Mouse (Mus musculus): Measurements from ENCODE around the gene Hyal2.
"Not testable (repeated sequence)": the region's sequence is repeated elsewhere in the genome, so short reads cannot be mapped to it uniquely, and the experiment has no call there.

The Hyal2 gene

DNA sequence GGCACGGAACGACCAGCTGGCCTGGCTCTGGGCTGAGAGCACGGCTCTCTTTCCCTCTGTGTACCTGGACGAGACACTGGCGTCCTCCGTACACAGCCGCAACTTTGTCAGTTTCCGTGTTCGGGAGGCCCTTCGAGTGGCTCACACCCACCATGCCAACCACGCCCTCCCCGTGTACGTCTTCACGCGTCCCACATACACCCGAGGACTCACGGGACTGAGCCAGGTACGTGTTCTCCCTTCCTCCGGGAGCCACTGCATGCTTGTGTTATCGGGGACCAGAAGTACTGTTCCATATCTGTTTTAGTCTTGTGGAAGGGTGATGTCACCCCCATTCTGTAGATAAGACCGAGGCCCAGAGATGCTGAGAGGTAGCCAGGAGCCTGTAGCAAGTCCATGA is 3.1 kb downstream of the Hyal2 start:
- DNase-seq: no peak

GRCm38 (mm10) chr9:107571534-107572326 is 4.0 kb downstream of the Hyal2 start:
- DNase-seq: no peak

DNA sequence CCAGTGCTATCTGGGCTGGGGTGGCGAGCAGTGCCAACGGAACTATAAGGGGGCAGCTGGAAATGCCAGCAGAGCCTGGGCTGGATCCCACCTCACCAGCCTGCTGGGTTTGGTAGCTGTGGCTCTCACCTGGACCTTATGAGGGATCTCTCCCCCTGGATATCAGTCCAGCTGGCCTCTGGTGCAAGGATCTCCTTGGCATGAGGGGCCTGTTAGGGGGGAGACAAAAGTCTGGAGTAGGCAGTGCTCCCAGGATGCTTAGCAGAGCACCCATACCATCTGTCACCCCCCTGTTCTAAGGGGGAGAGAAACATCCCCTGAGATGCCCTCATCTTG is 4.5 kb downstream of the Hyal2 start:
- DNase-seq: no peak

GRCm38 (mm10) chr9:107573774-107574173 is 6.0 kb downstream of the Hyal2 start:
- not testable (repeated sequence) for DNase-seq

GRCm38 (mm10) chr9:107575579-107576356 is 8.0 kb downstream of the Hyal2 start:
- no peak for DNase-seq

DNA sequence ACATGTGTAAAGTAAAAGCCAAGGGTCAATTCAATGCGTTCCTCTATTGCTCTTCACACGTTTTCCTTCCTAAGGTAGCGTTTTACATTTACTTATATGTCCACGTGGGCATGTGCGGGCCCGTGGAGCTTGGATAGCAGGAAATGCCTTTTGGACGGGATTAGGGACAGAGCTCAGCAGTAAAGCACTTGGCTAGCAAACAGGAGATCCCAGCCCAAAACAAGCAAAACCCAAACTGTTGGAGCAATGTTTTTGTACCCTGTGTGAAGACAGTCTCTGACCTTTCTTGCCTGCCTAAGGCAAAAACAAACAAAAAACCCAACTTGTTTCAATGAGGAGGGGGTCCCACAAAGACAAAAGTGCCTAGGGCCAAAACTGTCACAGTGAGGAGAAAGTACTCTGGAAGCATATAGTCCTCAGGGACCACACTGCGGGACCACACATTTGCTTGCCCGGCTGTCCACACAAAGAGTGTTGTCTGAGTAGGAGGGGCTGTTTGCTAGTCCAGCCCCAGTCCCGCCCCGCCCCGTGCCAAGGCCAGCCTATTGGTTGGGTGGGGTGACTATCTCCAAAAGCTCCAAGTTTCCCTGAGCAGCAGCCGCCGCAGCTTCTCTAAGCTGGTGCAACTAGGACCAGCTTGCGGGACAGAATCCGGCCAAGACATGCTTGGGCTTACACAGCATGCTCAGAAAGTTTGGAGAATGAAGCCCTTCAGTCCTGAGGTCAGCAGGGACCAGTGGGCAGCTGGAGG is 8.8 kb downstream of the Hyal2 start, which contains the start of gene Hyal1:
TSS of gene Hyal1 (plus strand) at position 571 of the 751 bp plus-strand sequence.
- no peak for DNase-seq

DNA sequence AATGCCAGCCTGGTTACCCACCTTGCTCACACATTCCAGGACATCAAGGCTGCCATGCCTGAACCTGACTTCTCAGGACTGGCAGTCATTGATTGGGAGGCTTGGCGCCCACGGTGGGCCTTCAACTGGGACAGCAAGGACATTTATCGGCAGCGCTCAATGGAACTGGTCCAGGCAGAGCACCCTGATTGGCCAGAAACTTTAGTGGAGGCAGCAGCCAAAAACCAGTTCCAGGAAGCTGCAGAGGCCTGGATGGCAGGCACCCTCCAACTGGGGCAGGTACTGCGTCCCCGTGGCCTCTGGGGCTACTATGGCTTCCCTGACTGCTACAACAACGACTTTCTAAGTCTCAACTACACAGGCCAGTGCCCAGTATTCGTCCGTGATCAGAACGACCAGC is 10.1 kb downstream of the Hyal2 start:
- no peak for DNase-seq

DNA sequence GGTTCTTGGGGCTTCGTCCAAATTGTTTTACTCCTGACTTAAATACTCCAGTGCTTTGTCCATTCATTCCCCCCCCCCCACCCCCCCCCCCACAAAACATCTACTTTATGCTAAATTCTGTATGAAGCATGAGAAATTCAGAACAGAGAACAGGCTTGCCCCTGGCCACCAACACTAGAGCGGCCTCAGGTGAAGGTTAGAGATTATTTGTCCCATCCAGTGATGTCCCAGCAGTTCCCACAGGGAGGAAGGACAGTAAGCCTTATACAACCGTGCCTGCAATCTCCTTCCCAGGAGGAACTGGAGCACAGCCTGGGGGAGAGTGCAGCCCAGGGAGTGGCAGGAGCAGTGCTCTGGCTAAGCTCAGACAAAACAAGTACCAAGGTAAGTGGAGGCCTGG is 10.8 kb downstream of the Hyal2 start, which contains the start of gene Naa80:
TSS of gene Naa80 (plus strand) at position 301 of the 400 bp plus-strand sequence.
- DNase-seq: no peak

DNA sequence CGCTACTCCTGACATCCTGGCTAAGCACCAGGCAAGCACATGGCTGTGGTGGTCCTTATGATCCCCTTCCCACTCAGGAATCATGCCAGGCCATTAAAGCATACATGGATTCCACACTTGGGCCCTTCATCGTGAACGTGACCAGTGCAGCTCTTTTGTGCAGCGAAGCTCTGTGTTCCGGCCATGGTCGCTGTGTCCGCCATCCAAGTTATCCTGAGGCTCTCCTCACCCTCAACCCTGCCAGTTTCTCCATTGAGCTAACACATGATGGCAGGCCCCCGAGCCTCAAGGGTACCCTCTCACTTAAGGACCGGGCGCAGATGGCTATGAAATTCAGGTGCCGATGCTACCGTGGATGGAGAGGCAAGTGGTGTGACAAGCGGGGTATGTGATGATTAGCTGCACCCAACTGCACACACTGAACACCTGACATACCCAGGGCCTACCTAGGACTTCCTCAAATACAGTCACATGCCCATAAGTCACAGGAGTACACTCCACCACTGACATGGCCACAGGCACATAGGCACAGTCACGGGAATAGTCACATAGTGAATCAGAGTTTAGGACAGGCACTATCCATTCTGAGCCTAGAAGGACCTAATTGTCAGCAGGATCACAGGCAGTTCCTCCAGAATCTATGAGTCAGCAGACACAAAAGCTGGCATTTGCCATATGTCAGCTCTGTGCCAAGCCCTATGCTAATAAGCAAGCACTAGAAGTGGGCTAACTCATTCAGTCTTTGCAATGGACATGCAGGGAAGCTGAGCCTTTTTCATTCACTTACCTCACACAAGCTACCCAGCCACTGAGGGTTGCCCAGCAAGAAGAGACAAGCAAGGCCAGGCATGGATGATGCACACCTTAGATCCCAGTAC is 11.5 kb downstream of the Hyal2 start:
- no peak for DNase-seq

DNA sequence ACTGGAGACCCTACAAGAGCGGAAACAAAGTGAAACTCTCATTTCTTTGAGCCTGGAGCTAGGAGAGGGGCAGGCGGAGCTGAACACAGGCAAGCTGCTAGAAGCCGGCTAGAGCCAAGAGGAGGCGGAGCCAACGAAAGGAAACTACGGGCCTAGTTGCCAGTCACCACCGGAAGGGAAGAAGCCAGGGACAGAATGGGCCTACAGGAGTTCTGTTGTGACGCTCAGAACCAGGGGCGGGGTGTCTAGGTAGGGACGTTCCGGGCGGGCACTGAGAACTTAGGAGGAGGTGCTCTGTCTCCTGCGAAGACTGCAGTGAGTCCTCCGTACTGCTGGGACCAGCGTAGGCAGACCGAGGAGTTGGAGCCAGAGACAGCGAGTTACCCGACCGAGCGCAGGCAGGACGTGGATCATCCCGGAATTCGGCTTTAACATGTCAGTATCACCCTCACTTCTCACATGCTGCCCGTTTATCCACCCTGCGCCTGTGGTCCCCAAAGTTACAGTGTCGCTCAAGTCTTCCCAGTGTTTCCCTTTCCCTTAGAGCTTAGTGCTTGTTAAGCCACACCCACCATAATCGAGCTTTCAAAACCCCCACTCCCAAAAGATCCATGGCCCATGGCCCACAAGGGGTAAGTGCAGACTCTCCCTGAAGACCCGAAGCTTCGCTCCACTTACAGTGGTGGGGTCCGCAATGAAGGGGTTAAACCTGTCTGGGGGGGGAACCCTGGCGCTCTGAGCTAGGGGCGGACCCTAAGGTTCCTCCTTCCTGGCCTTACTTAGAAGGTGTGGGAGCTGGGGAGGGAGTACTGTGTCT is 13.0 kb downstream of the Hyal2 start, which contains the start of gene Hyal3:
TSS of gene Hyal3 (plus strand) at position 318 of the 817 bp plus-strand sequence.
- peak; percentile 89 for DNase-seq

DNA sequence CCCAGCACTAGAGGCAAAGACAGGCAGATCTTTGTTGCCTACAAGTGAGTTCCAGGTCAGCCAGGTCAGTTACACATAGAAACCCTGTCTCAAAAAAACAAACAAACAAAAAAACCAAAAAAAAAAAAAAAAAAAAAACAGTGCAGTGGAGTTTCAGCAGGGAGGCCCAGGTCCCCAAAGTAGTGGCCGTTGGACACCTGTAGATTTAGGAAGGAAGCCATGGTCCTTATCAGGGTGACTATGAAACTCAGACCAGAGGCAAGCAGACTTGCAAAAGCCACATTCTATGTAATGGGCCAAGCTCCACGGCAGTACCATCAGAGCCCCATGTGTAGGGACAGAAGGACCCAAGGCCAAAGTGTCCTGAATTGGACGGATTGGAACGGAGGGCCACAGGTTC is 13.8 kb downstream of the Hyal2 start:
- DNase-seq: no peak

GRCm38 (mm10) chr9:107582509-107583062 is 14.8 kb downstream of the Hyal2 start:
- no peak for DNase-seq

GRCm38 (mm10) chr9:107583174-107583573 is 15.4 kb downstream of the Hyal2 start:
- no peak for DNase-seq

DNA sequence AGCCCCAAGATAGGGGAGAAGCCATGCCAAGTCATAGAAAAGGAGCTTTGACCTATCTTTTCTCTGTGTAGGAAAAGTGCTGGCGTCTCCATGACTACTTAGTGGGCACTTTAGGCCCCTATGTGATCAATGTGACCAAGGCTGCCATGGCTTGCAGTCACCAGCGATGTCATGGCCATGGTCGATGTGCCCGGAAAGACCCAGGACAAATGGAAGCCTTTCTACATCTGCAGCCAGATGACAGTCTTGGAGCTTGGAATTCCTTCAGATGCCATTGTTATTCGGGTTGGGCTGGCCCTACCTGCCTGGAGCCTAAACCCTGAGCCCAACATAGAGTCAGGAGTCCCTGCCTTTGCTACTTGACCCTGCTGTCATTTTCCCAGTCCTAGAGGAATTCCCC is 18.8 kb downstream of the Hyal2 start:
- DNase-seq: no peak

DNA sequence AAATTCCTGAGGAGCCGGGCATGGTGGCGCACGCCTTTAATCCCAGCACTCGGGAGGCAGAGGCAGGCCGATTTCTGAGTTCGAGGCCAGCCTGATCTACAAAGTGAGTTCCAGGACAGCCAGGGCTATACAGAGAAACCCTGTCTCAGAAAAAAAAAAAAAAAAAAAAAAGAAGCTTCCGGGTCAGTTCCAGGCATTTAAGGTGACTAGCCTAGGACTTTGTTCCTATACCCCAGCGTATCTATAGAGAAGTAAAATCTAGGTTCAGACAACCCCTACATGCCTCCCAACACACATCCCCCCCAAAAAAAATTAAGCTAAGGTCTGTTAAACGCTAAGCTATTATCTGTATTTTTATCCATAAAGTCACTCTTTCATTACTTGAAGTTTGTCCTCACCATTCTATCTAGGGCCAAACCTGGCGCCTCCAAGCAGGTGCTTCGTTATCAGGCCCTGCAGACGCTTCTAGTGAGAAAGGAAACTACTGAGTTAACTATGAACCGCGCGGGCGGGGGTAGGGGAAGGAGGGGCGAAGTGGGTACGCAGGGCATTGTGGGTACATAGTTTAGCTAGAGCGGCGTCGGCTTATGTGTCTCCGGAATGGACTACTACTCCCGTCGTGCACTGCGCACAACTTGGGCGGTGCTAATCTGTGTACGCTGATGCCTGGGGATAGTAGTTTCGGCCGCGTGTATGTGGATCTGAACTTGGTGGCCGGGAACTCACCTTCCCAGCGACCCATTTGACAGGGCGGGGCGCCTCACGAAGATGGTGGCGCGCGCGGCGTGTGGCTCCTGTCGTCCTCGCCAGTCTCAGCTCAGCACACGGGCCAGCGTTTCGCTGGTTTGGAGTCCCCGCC is 19.5 kb downstream of the Hyal2 start, which contains the start of gene Ifrd2:
TSS of gene Ifrd2 (plus strand) at position 669 of the 859 bp plus-strand sequence.
- peak; percentile 99 for DNase-seq

GRCm38 (mm10) chr9:107587833-107588639 is 20.3 kb downstream of the Hyal2 start:
- no peak for DNase-seq

DNA sequence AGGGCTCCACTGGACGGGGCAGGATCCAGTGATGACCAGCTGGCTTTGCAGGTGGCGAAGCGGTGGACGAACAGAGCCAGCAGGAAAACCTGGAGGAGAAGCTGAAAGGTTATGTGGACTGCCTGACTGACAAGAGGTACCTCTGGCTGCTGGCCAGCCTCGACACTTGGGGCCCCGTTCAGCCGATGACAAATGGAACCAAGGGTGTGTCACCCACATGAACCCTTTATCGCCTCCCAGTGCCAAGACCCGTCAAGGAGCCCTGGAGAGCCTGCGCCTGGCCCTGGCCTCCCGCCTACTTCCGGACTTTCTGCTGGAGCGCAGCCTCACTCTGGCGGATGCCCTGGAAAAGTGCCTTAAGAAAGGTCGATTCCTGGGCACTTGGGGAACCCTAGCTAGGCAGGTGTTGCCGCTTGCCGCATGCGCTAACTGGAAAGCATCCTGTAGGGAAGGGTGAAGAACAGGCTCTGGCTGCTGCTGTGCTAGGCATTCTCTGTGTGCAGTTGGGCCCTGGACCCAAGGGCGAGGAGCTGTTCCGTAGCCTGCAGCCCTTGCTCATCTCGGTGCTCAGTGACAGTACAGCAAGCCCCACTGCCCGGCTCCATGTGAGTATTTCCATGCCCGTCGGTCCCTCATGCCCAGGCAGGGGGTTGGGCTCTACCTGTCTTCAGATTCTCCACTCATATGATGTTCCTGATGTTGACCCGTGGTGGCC is 22.5 kb downstream of the Hyal2 start:
- DNase-seq: no peak

DNA sequence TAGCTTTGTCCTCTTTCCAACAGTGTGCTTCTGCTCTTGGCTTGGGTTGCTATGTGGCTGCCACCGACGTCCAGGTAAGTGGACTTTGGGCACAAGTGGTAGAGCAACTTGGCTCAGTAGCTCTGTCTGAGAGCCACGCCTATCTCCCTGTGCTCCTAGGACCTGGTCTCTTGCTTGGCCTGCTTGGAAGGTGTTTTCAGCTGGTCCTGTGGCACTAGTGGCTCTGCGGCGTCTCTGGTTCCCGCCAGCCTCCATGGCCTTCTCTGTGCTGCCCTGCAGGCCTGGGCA is 23.0 kb downstream of the Hyal2 start:
- DNase-seq: no peak

Measured in thymus, postnatal 14 days (tissue).